Mouse (Mus musculus): ENCODE measurements at regions not wholly inside any gene's neighbourhood (a gene's known extent, or its start where the extent isn't known, plus 50 kb on each side); places are given as distances from the start of the nearest gene placed in this dataset.

DNA sequence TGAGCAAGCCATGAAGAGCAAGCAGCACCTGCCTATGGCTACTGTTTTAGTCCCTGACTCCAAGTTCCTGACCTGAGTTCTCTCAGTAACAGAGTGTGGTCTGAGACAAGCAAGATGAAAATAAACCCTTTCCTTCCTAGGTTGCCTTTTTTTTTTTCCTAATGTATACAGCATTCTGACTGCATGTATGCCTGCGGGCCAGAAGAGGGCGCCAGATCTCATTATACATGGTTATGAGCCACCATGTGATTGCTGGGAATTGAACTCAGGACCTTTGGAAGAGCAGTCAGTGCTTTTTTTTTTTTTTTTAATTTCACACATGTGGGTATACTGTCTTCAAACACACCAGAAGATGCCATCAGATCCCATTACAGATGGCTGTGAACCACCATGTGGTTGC, 69.3 kb upstream of the Usp24 start:
- Histone ChIP-seq H3K27me3 (ENCODE audit: control insufficient read depth, insufficient read depth, low read length) (no peaks in the 10 kb centered on the region), H3K4me3 (no peak overlapping the region), H3K27ac (no peak overlapping the region), H3K4me1 (ENCODE audit: control insufficient read depth, insufficient read depth, low read length) (no peaks in the 10 kb centered on the region), H3K36me3 (ENCODE audit: control insufficient read depth, insufficient read depth, low read length) (no peaks in the 10 kb centered on the region), H3K79me2 (replicated peaks; ENCODE audit: control insufficient read depth, insufficient read depth, low read length) (no peaks in the 10 kb centered on the region), H3K9ac (ENCODE audit: low read depth, low read length) (no peak overlapping the region)
- intact Hi-C loops (cut with DNase I) = no loop called here
- 72% methylated on average over 2 of the region's 2 CpGs for WGBS
- TF ChIP-seq CTCF (IDR thresholded peaks at IDR 0.05) (peak; percentile 23; the same call in 1 of the 2 replicates), EP300 (IDR thresholded peaks at IDR 0.05; ENCODE audit: insufficient read depth, low read depth, low read length) (no peak), POLR2A (IDR thresholded peaks at IDR 0.05; ENCODE audit: insufficient read depth, low read depth, low read length) (no peak)
- DNase-seq = no peak

DNA sequence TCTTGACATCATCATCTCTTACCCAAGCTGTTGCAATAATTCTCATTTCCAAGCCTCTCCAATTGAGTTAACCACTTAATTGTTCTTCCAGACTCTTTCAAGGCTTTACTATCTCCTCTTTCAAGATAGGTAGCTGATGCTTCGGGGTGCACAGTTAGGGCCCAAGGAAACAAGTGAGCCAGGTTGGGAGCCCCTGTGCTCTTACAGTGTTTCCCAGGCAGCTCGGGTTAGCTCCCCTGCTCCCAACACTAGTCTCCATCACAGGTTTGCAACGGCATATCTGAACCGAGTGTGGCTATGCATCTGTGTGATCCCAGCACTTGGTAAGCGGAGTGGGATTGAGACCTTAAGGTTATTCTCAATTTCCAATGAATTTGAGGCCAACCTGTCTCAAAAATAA, 68.6 kb upstream of the Usp24 start:
- H3K36me3 ChIP-seq (ENCODE audit: control insufficient read depth, insufficient read depth, low read length) = no peaks in the 10 kb centered on the region
- H3K27ac ChIP-seq = no peak overlapping the region
- TF ChIP-seq EP300 (IDR thresholded peaks at IDR 0.05; ENCODE audit: insufficient read depth, low read depth, low read length) (no peak), CTCF (IDR thresholded peaks at IDR 0.05) (no peak), POLR2A (IDR thresholded peaks at IDR 0.05; ENCODE audit: insufficient read depth, low read depth, low read length) (no peak)
- H3K9ac ChIP-seq (ENCODE audit: low read depth, low read length) = no peak overlapping the region
- no peaks in the 10 kb centered on the region for H3K4me1 ChIP-seq (ENCODE audit: control insufficient read depth, insufficient read depth, low read length)
- H3K4me3 ChIP-seq = no peak overlapping the region
- no peaks in the 10 kb centered on the region for H3K27me3 ChIP-seq (ENCODE audit: control insufficient read depth, insufficient read depth, low read length)
- intact Hi-C loops (cut with DNase I) = no loop called here
- WGBS = 91% methylated on average over 5 of the region's 5 CpGs
- no peaks in the 10 kb centered on the region for H3K79me2 ChIP-seq (replicated peaks; ENCODE audit: control insufficient read depth, insufficient read depth, low read length)
- DNase-seq = no peak

DNA sequence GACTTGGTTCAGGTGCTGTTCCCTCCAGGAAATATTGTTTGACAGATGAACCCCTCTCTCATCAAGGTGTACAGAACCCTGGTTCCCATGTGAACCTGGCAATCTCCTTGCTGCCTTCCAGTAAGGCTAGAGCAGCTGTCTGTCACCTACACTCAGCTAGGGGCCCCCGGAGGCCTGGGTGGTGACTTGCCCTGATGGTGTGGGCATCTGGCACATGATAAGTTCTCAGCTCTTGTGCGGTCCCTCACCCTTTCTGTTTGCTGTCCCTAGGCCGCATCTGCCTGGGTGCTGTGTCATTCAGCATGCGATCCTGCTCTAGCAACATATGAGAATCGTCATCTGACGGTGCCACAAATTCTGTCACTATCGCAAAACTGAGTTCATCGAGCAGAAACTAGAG, 67.7 kb upstream of the Usp24 start:
- no peak for DNase-seq
- H3K79me2 ChIP-seq (replicated peaks; ENCODE audit: control insufficient read depth, insufficient read depth, low read length) = no peaks in the 10 kb centered on the region
- H3K4me1 ChIP-seq (ENCODE audit: control insufficient read depth, insufficient read depth, low read length) = no peaks in the 10 kb centered on the region
- H3K9ac ChIP-seq (ENCODE audit: low read depth, low read length) = no peak overlapping the region
- no peak overlapping the region for H3K4me3 ChIP-seq
- 90% methylated on average over 8 of the region's 8 CpGs for WGBS
- no peaks in the 10 kb centered on the region for H3K27me3 ChIP-seq (ENCODE audit: control insufficient read depth, insufficient read depth, low read length)
- intact Hi-C loops (cut with DNase I) = no loop called here
- TF ChIP-seq POLR2A (IDR thresholded peaks at IDR 0.05; ENCODE audit: insufficient read depth, low read depth, low read length) = no peak
- TF ChIP-seq CTCF (IDR thresholded peaks at IDR 0.05) = no peak
- TF ChIP-seq EP300 (IDR thresholded peaks at IDR 0.05; ENCODE audit: insufficient read depth, low read depth, low read length) = no peak
- no peak overlapping the region for H3K27ac ChIP-seq
- H3K36me3 ChIP-seq (ENCODE audit: control insufficient read depth, insufficient read depth, low read length) = no peaks in the 10 kb centered on the region

DNA sequence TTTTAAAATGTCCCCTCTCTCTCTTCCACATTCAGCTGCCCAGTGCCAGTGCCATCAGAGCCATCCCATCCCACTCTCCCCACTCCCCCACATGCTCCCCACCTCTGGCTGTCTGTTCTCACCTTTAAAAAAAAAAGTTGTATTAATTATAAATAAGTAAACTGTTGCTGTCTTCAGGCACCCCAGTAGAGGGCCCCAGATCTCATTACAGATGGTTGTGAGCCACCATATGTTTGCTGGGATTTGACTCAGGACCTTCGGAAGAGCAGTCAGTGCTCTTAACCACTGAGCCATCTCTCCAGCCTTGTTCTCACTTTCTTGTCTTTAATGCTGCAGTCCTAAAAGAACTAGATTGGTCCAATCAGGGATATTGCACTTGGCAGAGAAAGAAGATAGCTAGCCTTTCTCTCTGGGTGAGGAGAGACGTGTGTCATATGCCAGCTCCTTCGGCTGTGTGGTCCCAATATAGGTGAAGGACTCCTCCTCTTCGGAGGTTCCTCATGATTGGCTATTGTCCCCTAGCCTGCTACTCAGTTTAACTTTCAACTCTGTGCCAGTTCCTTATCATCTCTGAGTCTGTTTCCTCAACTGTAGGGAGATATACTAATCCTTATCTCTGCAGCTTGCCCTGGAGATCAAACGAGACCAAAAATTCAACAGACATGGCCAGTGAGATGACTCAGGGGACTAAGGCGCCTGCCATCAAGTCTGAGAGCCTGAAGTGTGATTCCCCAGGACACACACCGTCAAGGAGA, 66.8 kb upstream of the Usp24 start:
- intact Hi-C loops (cut with DNase I) = no loop called here
- Histone ChIP-seq H3K27ac (no peak overlapping the region), H3K79me2 (replicated peaks; ENCODE audit: control insufficient read depth, insufficient read depth, low read length) (no peaks in the 10 kb centered on the region), H3K36me3 (ENCODE audit: control insufficient read depth, insufficient read depth, low read length) (no peaks in the 10 kb centered on the region), H3K9ac (ENCODE audit: low read depth, low read length) (no peak overlapping the region), H3K4me3 (no peak overlapping the region), H3K4me1 (ENCODE audit: control insufficient read depth, insufficient read depth, low read length) (no peaks in the 10 kb centered on the region), H3K27me3 (ENCODE audit: control insufficient read depth, insufficient read depth, low read length) (no peaks in the 10 kb centered on the region)
- WGBS = 37% methylated on average over 7 of the region's 7 CpGs
- no peak for DNase-seq
- TF ChIP-seq POLR2A (IDR thresholded peaks at IDR 0.05; ENCODE audit: insufficient read depth, low read depth, low read length) (no peak), CTCF (IDR thresholded peaks at IDR 0.05) (peak; percentile 41), EP300 (IDR thresholded peaks at IDR 0.05; ENCODE audit: insufficient read depth, low read depth, low read length) (no peak)

DNA sequence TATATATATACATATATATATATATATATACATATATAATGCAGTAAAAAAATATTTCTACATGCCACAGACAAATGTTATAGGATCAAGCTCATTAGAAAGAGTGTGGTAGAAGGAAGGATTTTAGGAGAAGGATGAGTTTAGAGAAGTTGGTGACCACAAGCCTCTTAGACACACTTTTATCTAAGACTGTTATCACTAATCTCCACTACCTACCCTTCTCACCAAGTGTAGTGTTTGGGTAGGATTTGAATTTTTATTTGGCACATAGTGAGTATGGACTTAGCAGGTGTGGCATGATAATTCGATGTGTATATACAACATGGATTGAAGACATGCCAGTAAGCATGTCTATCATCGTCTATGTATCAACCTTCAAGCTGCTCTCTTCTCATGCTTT, 66.0 kb upstream of the Usp24 start:
- H3K4me1 ChIP-seq (ENCODE audit: control insufficient read depth, insufficient read depth, low read length) = no peaks in the 10 kb centered on the region
- intact Hi-C loops (cut with DNase I) = no loop called here
- 93% methylated on average over 2 of the region's 2 CpGs for WGBS
- H3K4me3 ChIP-seq = no peak overlapping the region
- H3K27me3 ChIP-seq (ENCODE audit: control insufficient read depth, insufficient read depth, low read length) = no peaks in the 10 kb centered on the region
- H3K79me2 ChIP-seq (replicated peaks; ENCODE audit: control insufficient read depth, insufficient read depth, low read length) = no peaks in the 10 kb centered on the region
- DNase-seq = no peak
- H3K36me3 ChIP-seq (ENCODE audit: control insufficient read depth, insufficient read depth, low read length) = no peaks in the 10 kb centered on the region
- H3K9ac ChIP-seq (ENCODE audit: low read depth, low read length) = no peak overlapping the region
- H3K27ac ChIP-seq = no peak overlapping the region
- TF ChIP-seq POLR2A (IDR thresholded peaks at IDR 0.05; ENCODE audit: insufficient read depth, low read depth, low read length) (no peak), CTCF (IDR thresholded peaks at IDR 0.05) (no peak), EP300 (IDR thresholded peaks at IDR 0.05; ENCODE audit: insufficient read depth, low read depth, low read length) (no peak)

DNA sequence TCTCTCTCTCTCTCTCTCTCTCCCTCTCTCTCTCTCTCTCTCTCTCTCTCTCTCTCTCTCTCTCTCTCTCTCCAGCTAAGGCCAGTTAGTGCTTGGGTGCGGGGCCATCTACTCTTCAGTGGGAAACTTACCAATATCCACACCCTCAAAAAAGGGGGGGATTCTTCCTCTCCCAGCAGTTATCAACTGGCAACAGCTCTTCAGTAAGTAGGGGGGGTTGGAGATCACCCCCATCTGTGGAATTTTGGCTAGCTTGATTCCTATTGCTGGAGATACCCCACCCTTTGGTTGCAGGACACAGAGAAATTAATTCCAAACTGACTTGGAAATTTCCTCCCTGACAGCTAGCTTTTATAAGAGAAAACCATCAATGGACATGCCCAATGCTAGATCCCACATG, 64.6 kb upstream of the Usp24 start:
- Histone ChIP-seq H3K36me3 (ENCODE audit: control insufficient read depth, insufficient read depth, low read length) (no peaks in the 10 kb centered on the region), H3K79me2 (replicated peaks; ENCODE audit: control insufficient read depth, insufficient read depth, low read length) (no peaks in the 10 kb centered on the region), H3K27me3 (ENCODE audit: control insufficient read depth, insufficient read depth, low read length) (no peaks in the 10 kb centered on the region), H3K4me1 (ENCODE audit: control insufficient read depth, insufficient read depth, low read length) (peaks cover 1% of the 10 kb centered on the region; the same call in 1 of the 2 replicates), H3K27ac (no peak overlapping the region), H3K4me3 (no peak overlapping the region), H3K9ac (ENCODE audit: low read depth, low read length) (no peak overlapping the region)
- no peak for DNase-seq
- no peak for TF ChIP-seq CTCF (IDR thresholded peaks at IDR 0.05)
- TF ChIP-seq POLR2A (IDR thresholded peaks at IDR 0.05; ENCODE audit: insufficient read depth, low read depth, low read length) = no peak
- no peak for TF ChIP-seq EP300 (IDR thresholded peaks at IDR 0.05; ENCODE audit: insufficient read depth, low read depth, low read length)
- WGBS = 76% methylated on average over 1 of the region's 1 CpGs
- intact Hi-C loops (cut with DNase I) = no loop called here
